Mouse (Mus musculus) liver, embryonic 14.5 days (tissue): ENCODE data around the gene Nrg3. TPM values are rescaled to one million over a fixed set of nuclear protein-coding genes. Genes with fewer than 3 reads are reported as not detected.

Source experiments
- ATAC-seq: fragments of 200-750 bp; cut with Nextera tagmentation; 2 replicates; pipeline ENCODE4 v1.8.0; 2017; ENCODE audit warnings: moderate number of reproducible peaks, mild to moderate bottlenecking, moderate library complexity; ENCODE audit not compliant: insufficient read depth
- DNase-seq, 3 experiments: peaks; one replicate each; pipeline ENCODE4 v3.0.0-alpha.2; 2012 to 2013; ENCODE audit warnings: low read depth in 3 of 3, low spot score in 3 of 3
- H3K27ac ChIP-seq: fragments of 300-500 bp; sonication (generic); 2 replicates; pipeline ENCODE4 v1.5.1; 2014; ENCODE audit warnings: moderate library complexity, mild to moderate bottlenecking, control low read depth, inconsistent platforms
- H3K27me3 ChIP-seq: fragments of 300-500 bp; sonication (generic); 2 replicates; pipeline ENCODE4 v1.6.1; 2014; ENCODE audit warnings: mild to moderate bottlenecking, low read length, moderate library complexity; ENCODE audit not compliant: control insufficient read depth, insufficient read depth
- H3K36me3 ChIP-seq: fragments of 300-500 bp; sonication (generic); replicated peaks from 2 replicates; pipeline ENCODE4 v1.6.1; 2014; ENCODE audit warnings: low read depth; ENCODE audit not compliant: control insufficient read depth, insufficient read depth
- H3K4me1 ChIP-seq, 2 experiments: fragments of 200-500 bp in 1 of 2; fragments of 300-500 bp in 1 of 2; sonication (generic) in 1 of 2; replicated peaks; 2 replicates each; pipeline ENCODE4 v1.6.1; 2012 to 2014; ENCODE audit warnings: antibody characterized with exemption in 1 of 2, inconsistent platforms in 1 of 2, low read length in 1 of 2; ENCODE audit not compliant: control insufficient read depth in 2 of 2, insufficient read depth in 2 of 2
- H3K4me2 ChIP-seq: fragments of 300-500 bp; sonication (generic); 2 replicates; pipeline ENCODE4 v1.6.1; 2014; ENCODE audit warnings: low read depth, mild to moderate bottlenecking, control low read depth, moderate library complexity
- H3K4me3 ChIP-seq, 2 experiments: fragments of 200-500 bp in 1 of 2; fragments of 300-500 bp in 1 of 2; sonication (generic) in 1 of 2; 2 replicates each; pipeline ENCODE4 v1.5.1; 2012 to 2014; ENCODE audit warnings: low read depth in 2 of 2, low read length in 2 of 2, mild to moderate bottlenecking in 2 of 2, control low read depth in 1 of 2, inconsistent platforms in 1 of 2, moderate library complexity in 1 of 2; ENCODE audit not compliant: insufficient read depth in 1 of 2
- H3K9ac ChIP-seq: fragments of 300-500 bp; sonication (generic); replicated peaks from 2 replicates; pipeline ENCODE4 v1.6.1; 2014; ENCODE audit warnings: mild to moderate bottlenecking, control low read depth, moderate library complexity
- H3K9me3 ChIP-seq: fragments of 300-500 bp; sonication (generic); 2 replicates; pipeline ENCODE4 v1.6.1; 2016; ENCODE audit warnings: low read length, mixed read lengths; ENCODE audit not compliant: control insufficient read depth
- CTCF ChIP-seq: IDR thresholded peaks from 2 replicates; pipeline ENCODE4 v1.5.1; 2016; ENCODE audit warnings: antibody characterized with exemption, low read depth, control low read depth
- EP300 ChIP-seq: IDR thresholded peaks from 2 replicates; pipeline ENCODE4 v1.6.1; 2016; ENCODE audit warnings: antibody characterized with exemption, low read depth
- WGBS: fragments of 180-500 bp; shearing (Covaris S2); extraction: QIAGEN DNeasy Blood & Tissue Kit; methylation state at CpG from one replicate; pipeline ENCODE4 v1.1.7; 2014; ENCODE audit not compliant: insufficient replicate concordance; 5-methylcytosine and 5-hydroxymethylcytosine counted together
- polyA plus RNA-seq, 2 experiments: library from polyadenylated mRNA; depleted of rRNA in 1 of 2; stranded (reverse) in 1 of 2; unstranded in 1 of 2; fragments of >200 nt; fragmentation: Nextera tagmentation in 1 of 2; extraction: Ambion mirVana in 1 of 2; gene quantifications; 2 replicates each; pipeline versions ENCODE4 v1.2.1 to v1.2.3; 2012 to 2014

Nrg3 gene
- polyA plus RNA-seq, 2 experiments: not detected

GRCm38 (mm10) chr14:39255391-39255790 is 217.5 kb downstream of the Nrg3 start:
- no peak overlapping the region for H3K4me3 ChIP-seq
- no peak overlapping the region for H3K9ac ChIP-seq
- H3K36me3 ChIP-seq: no peaks in the 10 kb centered on the region
- H3K27me3 ChIP-seq: no peaks in the 10 kb centered on the region
- H3K9me3 ChIP-seq: no peaks in the 10 kb centered on the region
- H3K4me2 ChIP-seq: no peak overlapping the region
- TF ChIP-seq EP300 (no peak), CTCF (no peak)
- no peaks in the 10 kb centered on the region for H3K4me1 ChIP-seq
- no peak for ATAC-seq
- no peak overlapping the region for H3K27ac ChIP-seq
- 38% methylated on average over 1 of the region's 1 CpGs for WGBS
- no peak for DNase-seq

DNA sequence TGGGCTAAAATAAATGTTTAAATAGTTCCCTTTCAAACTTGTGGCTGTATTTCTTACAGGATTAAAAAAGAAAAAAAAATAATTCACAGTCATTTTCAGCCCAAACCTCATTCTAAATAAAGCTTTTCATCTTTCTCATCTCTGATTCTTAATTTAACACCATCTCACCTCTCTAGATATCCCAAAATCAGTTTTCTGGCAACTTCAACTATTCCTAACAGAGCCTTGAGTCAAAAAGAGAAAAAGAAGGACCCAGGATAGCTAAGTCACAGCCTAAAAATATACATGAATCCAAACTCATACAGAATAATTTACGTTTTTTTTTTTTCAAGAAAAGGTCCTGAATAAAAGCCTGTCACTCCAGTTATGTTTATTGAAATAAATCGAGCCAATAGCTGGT is 232.6 kb downstream of the Nrg3 start:
- Histone ChIP-seq H3K4me3 (no peak overlapping the region), H3K4me1 (no peaks in the 10 kb centered on the region), H3K27me3 (no peaks in the 10 kb centered on the region), H3K9me3 (no peaks in the 10 kb centered on the region), H3K9ac (no peak overlapping the region), H3K27ac (no peak overlapping the region), H3K36me3 (no peaks in the 10 kb centered on the region), H3K4me2 (no peak overlapping the region)
- ATAC-seq (no peak), DNase-seq (no peak)
- TF ChIP-seq EP300 (no peak), CTCF (no peak)
- WGBS: 46% methylated on average over 2 of the region's 2 CpGs

DNA sequence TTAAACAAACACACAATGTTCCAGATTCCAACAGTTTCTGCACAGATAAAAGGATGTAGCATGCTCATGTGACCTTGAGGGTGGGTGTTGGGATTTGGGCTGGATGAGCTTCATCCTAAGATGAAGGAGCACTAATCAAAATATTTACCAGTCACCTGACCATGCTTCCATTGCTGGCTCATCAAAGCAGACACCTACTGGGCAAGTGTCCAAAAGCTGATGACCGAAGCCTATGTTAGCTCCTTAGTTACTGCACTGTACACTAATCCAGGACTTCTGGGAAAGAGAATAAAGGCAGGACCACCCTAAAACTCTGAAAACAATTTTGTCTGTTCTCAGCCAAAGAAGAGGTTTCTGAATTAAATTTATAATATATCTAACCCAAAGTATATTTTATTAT is 261.4 kb downstream of the Nrg3 start:
- Histone ChIP-seq H3K9me3 (no peaks in the 10 kb centered on the region), H3K27ac (no peak overlapping the region), H3K27me3 (no peaks in the 10 kb centered on the region), H3K9ac (no peak overlapping the region), H3K36me3 (no peaks in the 10 kb centered on the region), H3K4me1 (no peaks in the 10 kb centered on the region), H3K4me3 (no peak overlapping the region), H3K4me2 (no peak overlapping the region)
- ATAC-seq: no peak
- WGBS: 65% methylated on average over 1 of the region's 1 CpGs
- TF ChIP-seq CTCF (no peak), EP300 (no peak)
- DNase-seq: no peak

DNA sequence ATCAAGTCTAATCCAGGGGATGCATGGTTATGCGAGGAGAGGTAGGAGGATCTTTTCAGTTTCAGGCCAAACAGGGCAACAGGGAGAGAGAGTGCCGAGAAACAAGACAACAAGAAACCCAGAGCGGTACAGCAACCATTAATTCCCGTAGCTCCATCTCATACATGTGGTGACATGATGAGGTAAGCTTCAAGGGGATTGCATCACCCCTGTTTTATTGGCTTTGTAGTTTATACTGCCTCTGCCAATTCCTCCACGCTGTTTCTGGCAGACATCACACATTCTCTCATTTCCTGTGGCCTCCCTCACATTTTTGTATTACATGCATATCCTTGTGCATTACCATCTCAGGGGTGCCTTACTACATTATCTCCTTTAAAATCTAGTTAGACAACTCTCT is 280.9 kb downstream of the Nrg3 start:
- H3K4me1 ChIP-seq: no peaks in the 10 kb centered on the region
- H3K9ac ChIP-seq: no peak overlapping the region
- no peak for ATAC-seq
- TF ChIP-seq CTCF: no peak
- no peak for TF ChIP-seq EP300
- H3K36me3 ChIP-seq: no peaks in the 10 kb centered on the region
- no peak overlapping the region for H3K4me2 ChIP-seq
- no peaks in the 10 kb centered on the region for H3K9me3 ChIP-seq
- no peak overlapping the region for H3K27ac ChIP-seq
- H3K27me3 ChIP-seq: no peaks in the 10 kb centered on the region
- WGBS: 46% methylated on average over 5 of the region's 5 CpGs
- no peak overlapping the region for H3K4me3 ChIP-seq
- DNase-seq: no peak

DNA sequence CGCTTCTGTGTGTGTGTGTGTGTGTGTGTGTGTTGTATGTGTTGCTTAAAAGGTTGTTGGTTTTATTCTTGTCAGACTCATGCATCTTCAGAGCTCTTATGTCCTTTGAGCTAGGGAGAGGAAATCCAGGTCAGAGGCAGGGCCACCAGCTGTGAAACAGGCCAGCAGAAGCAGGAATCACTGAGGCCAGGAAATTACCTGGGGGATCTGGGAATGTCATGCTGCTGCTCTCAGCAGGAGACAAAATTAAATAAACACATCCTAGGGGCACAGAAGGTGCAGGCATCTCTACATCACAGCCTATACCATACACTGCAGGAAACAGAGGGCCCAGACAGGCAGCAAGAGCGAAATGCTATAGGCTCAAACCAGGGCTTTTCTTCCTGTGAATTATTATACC is 299.2 kb downstream of the Nrg3 start:
- Histone ChIP-seq H3K9ac (no peak overlapping the region), H3K4me1 (no peaks in the 10 kb centered on the region), H3K4me3 (no peak overlapping the region), H3K27me3 (no peaks in the 10 kb centered on the region), H3K36me3 (no peaks in the 10 kb centered on the region), H3K9me3 (no peaks in the 10 kb centered on the region), H3K27ac (no peak overlapping the region), H3K4me2 (no peak overlapping the region)
- 55% methylated on average over 2 of the region's 2 CpGs for WGBS
- ATAC-seq (no peak), DNase-seq (no peak)
- no peak for TF ChIP-seq EP300
- TF ChIP-seq CTCF: no peak
